Mouse (Mus musculus) liver, postnatal 0 days (tissue): ENCODE measurements around the gene Dusp12. TPM values are rescaled to one million over a fixed set of nuclear protein-coding genes. Genes with fewer than 3 reads are reported as not detected.

Experiments used
- ATAC-seq: fragments of 200-750 bp; cut with Nextera tagmentation; 2 replicates; pipeline ENCODE4 v1.8.0; 2017; ENCODE audit warnings: mild to moderate bottlenecking, moderate library complexity
- DNase-seq: peaks from one replicate; pipeline ENCODE4 v3.0.0-alpha.2; 2016
- H3K27ac ChIP-seq: fragments of 300-500 bp; sonication (generic); 2 replicates; pipeline ENCODE4 v1.5.1; 2014; ENCODE audit warnings: antibody characterized with exemption, moderate library complexity, mild to moderate bottlenecking, low read depth
- H3K27me3 ChIP-seq: fragments of 300-500 bp; sonication (generic); 2 replicates; pipeline ENCODE4 v1.6.1; 2014; ENCODE audit warnings: low read length, control low read depth, mixed read lengths; ENCODE audit not compliant: insufficient read depth
- H3K36me3 ChIP-seq: fragments of 300-500 bp; sonication (generic); replicated peaks from 2 replicates; pipeline ENCODE4 v1.6.1; 2014; ENCODE audit warnings: mild to moderate bottlenecking, control low read depth, low read length, moderate library complexity, mixed read lengths; ENCODE audit not compliant: insufficient read depth
- H3K4me1 ChIP-seq: fragments of 300-500 bp; sonication (generic); 2 replicates; pipeline ENCODE4 v1.6.1; 2014; ENCODE audit warnings: antibody characterized with exemption, mild to moderate bottlenecking, control low read depth; ENCODE audit not compliant: insufficient read depth
- H3K4me2 ChIP-seq: fragments of 300-500 bp; sonication (generic); 2 replicates; pipeline ENCODE4 v1.6.1; 2014; ENCODE audit warnings: low read depth, mild to moderate bottlenecking, low read length, moderate library complexity, mixed read lengths
- H3K4me3 ChIP-seq: fragments of 300-500 bp; sonication (generic); 2 replicates; pipeline ENCODE4 v1.5.1; 2014; ENCODE audit warnings: low read depth, low read length
- H3K9ac ChIP-seq: fragments of 300-500 bp; sonication (generic); replicated peaks from 2 replicates; pipeline ENCODE4 v1.6.1; 2014; ENCODE audit warnings: mild to moderate bottlenecking, moderate library complexity
- H3K9me3 ChIP-seq: fragments of 300-500 bp; sonication (generic); 2 replicates; pipeline ENCODE4 v1.6.1; 2016; ENCODE audit warnings: mild to moderate bottlenecking, control low read depth, low read length, mixed read lengths
- CTCF ChIP-seq: sonication (generic); IDR thresholded peaks from 2 replicates; pipeline ENCODE4 v1.5.1; 2016; ENCODE audit warnings: antibody characterized with exemption, low read depth
- EP300 ChIP-seq: IDR thresholded peaks from 2 replicates; pipeline ENCODE4 v1.6.1; 2016; ENCODE audit warnings: antibody characterized with exemption, low read depth, mild to moderate bottlenecking
- WGBS: fragments of 180-500 bp; shearing (Covaris S2); extraction: QIAGEN DNeasy Blood & Tissue Kit; methylation state at CpG from one replicate; pipeline ENCODE4 v1.1.7; 2014; ENCODE audit not compliant: insufficient replicate concordance; 5-methylcytosine and 5-hydroxymethylcytosine counted together
- polyA plus RNA-seq: library from polyadenylated mRNA; unstranded; fragments of >200 nt; fragmentation: Nextera tagmentation; extraction: Ambion mirVana; gene quantifications from 2 replicates; pipeline ENCODE4 v1.2.1, GENCODE M21; 2015

Gene Dusp12
- polyA plus RNA-seq, result 26.1 and 29.1 TPM in 2 replicates

DNA sequence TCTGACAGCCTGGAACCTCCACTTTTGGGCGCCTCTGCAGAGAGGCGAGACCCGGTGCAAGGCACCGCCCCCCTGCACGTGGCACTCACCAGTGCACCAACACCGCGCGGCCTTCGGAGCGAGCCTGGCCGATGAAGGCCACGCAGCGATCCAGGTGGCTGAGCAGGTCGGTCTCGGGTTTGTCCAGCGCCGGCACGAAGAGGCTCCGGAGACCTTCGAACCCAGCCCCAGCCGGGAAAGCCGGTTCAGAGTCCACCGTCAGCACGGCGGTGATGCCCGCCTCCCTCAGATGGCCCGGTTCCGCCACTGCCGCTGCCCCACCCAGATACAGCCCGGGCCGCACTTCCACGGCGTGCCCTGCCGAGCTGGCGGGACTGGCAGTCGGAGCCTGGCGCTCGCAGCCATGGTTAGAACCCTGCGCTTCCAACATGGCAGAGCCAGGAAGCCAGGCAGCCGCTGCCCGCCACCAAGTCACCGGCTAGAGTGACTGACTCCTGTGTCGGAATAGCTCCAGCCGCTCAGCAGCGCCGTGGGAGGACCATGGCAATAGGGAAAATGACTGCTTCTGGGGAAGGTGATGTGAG is at the start of gene Dusp12, which contains the start of gene Gm26620:
TSS of gene Dusp12 (minus strand) at position 563 of the 584 bp plus-strand sequence.
TSS of gene Gm26620 (plus strand) at position 88 of the 584 bp plus-strand sequence.
- WGBS, result 3% methylated on average over 43 of the region's 46 CpGs
- peaks cover 5% of the 10 kb centered on the region for H3K36me3 ChIP-seq

DNA sequence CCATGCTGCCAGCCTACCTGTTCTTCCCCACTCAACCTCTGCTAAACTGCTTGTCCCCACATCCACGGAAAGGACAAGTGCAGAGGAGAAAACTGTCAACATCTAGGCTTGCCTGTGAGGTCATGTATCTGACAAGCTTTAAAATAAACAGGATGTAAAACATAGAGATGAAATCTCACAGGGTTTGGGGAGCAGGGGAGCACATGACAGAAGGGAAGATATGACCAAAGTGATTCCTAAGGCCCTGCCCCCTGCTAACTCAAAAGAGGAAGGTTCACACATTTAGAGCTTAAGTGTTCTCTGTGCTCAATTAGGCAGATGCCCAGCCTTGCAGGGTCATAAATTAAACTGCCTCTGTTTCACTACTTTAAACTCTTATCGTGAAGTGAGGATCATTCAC is 49.0 kb upstream of the Dusp12 start:
- Histone ChIP-seq H3K4me2 (no peak overlapping the region), H3K27ac (peak overlapping the region; percentile 71), H3K9me3 (0 out of 2 replicates have a peak, but pooled peaks cover 3% of the 10 kb centered on the region), H3K4me3 (no peak overlapping the region), H3K27me3 (no peaks in the 10 kb centered on the region), H3K9ac (no peak overlapping the region), H3K36me3 (no peaks in the 10 kb centered on the region), H3K4me1 (no peaks in the 10 kb centered on the region)
- ATAC-seq (peak; percentile 55; the same call in 1 of the 2 replicates), DNase-seq (no peak)
- 41% methylated on average over 2 of the region's 2 CpGs for WGBS
- TF ChIP-seq CTCF (no peak), EP300 (no peak)

More for the DNA sequence above, at the start of gene Dusp12, which contains the start of gene Gm26620:
- Histone ChIP-seq H3K9ac (peak within 1 kb of the TSS; percentile 88), H3K4me3 (peak within 1 kb of the TSS; percentile 93), H3K4me1 (peaks cover 6% of the 10 kb centered on the region), H3K9me3 (no peaks in the 10 kb centered on the region), H3K27me3 (no peaks in the 10 kb centered on the region), H3K27ac (peak within 1 kb of the TSS; percentile 90), H3K4me2 (peak within 1 kb of the TSS; percentile 84)
- TF ChIP-seq EP300 (peak; percentile 40; the same call in 1 of the 2 replicates), CTCF (peak; percentile 77)
- peak; percentile 88 for DNase-seq
- ATAC-seq, result peak; percentile 90

DNA sequence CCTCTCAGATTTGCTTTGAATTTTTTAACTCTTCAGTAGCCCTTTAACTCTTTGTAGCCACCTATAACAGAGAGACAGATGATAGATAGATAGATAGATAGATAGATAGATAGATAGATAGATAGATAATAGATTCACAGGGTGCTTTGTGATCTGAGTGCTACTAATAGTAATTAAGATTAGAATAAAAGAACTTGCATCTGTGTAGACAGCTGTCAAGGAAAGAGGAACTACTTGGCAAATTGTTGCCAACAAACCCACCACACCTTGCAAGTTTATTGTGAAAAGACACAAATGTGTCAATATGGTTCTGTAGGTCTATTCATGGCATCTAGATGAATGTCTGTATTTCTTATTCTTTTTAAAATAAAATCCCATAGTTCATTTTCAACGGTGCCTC is 48.6 kb upstream of the Dusp12 start:
- DNase-seq (no peak), ATAC-seq (no peak)
- H3K4me1 ChIP-seq, result no peaks in the 10 kb centered on the region
- H3K36me3 ChIP-seq, result no peaks in the 10 kb centered on the region
- no peaks in the 10 kb centered on the region for H3K27me3 ChIP-seq
- TF ChIP-seq CTCF (no peak), EP300 (no peak)
- no peak overlapping the region for H3K4me2 ChIP-seq
- peak overlapping the region; percentile 71 for H3K27ac ChIP-seq
- H3K9ac ChIP-seq, result no peak overlapping the region
- WGBS, result 71% methylated on average over 1 of the region's 1 CpGs
- no peak overlapping the region for H3K4me3 ChIP-seq
- H3K9me3 ChIP-seq, result 0 out of 2 replicates have a peak, but pooled peaks cover 3% of the 10 kb centered on the region

DNA sequence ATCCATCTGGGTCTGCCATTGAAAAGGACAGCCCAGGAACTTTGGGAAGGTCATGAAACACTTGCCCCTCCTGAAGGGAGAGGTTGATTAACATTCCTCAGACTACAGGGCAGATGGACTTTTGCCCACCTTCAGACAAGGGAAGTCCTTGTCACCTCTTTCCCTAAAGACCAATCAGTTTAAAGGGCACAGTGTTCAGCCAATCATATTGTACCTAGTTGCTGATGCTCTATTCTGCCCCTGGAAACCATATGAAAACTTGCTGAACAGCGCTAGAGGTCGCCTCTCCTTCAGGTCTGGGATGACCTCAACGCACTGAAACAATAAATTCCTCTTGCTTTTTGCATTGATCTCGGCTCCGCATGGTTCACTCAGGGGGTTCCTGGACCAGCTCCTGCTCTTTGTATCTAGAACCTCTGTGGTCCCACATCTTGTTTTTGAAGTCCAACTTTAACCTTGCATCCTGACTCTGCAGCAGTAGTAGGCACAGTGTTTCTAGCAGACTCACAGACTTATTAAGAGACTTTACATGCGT is 48.1 kb upstream of the Dusp12 start:
- H3K27me3 ChIP-seq, result no peaks in the 10 kb centered on the region
- H3K27ac ChIP-seq, result no peak overlapping the region
- ATAC-seq, result no peak
- H3K4me2 ChIP-seq, result no peak overlapping the region
- no peak for DNase-seq
- WGBS, result 75% methylated on average over 6 of the region's 6 CpGs
- no peak overlapping the region for H3K9ac ChIP-seq
- no peaks in the 10 kb centered on the region for H3K36me3 ChIP-seq
- TF ChIP-seq CTCF (no peak), EP300 (no peak)
- H3K9me3 ChIP-seq, result 0 out of 2 replicates have a peak, but pooled peaks cover 3% of the 10 kb centered on the region
- H3K4me1 ChIP-seq, result no peaks in the 10 kb centered on the region
- H3K4me3 ChIP-seq, result no peak overlapping the region

DNA sequence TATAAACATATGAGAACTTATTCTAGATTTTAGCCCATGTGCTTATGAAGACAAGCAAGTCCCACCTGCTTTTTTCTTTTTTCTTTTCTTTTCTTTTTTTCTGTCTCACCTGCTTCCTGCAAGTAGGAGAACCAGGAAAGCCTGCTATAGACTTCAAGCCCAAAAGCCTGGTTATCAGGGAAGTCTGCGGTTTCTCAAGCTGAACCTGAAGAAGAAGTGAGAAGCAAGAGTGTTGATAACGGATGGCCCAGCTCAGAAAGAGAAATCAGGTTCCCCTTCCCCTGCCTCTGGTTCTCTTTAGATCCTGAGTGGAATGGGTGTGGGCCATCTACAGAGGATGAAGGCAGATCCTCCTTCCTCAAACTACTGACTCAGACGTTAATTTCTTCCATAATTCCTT is 46.7 kb upstream of the Dusp12 start:
- H3K27me3 ChIP-seq, result no peaks in the 10 kb centered on the region
- DNase-seq, result no peak
- no peak for ATAC-seq
- no peak overlapping the region for H3K27ac ChIP-seq
- no peak overlapping the region for H3K4me3 ChIP-seq
- no peaks in the 10 kb centered on the region for H3K36me3 ChIP-seq
- no peak overlapping the region for H3K9ac ChIP-seq
- 0 out of 2 replicates have a peak, but pooled peaks cover 3% of the 10 kb centered on the region for H3K9me3 ChIP-seq
- TF ChIP-seq CTCF (no peak), EP300 (no peak)
- H3K4me1 ChIP-seq, result no peaks in the 10 kb centered on the region
- no peak overlapping the region for H3K4me2 ChIP-seq
- WGBS, result 45% methylated on average over 3 of the region's 3 CpGs

DNA sequence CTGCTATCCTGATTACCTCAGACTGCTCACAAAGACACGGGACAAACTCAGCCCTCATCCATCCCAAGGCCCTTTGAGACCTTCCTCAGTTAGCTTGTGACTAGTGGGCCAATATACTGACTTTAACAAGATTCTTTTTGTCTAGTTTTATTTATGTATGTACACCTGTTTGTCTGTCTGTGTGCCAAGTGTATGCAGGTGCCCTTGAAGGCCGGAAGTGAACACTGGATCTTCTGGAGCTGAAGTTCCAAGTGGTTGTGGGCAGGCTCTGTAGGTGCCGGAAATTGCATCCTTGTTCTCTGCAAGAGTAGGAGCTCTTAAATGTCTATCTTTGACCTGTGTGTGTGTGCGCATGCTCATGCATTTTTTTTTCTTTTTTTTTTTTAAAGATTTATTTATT is 43.9 kb upstream of the Dusp12 start:
- TF ChIP-seq EP300, result no peak
- no peak for TF ChIP-seq CTCF
- H3K27me3 ChIP-seq, result no peaks in the 10 kb centered on the region
- H3K4me3 ChIP-seq, result no peak overlapping the region
- ATAC-seq, result no peak
- peak overlapping the region; percentile 62 for H3K27ac ChIP-seq
- H3K4me1 ChIP-seq, result peaks cover 2% of the 10 kb centered on the region; the same call in 1 of the 2 replicates
- no peak overlapping the region for H3K9ac ChIP-seq
- no peaks in the 10 kb centered on the region for H3K36me3 ChIP-seq
- 74% methylated on average over 4 of the region's 4 CpGs for WGBS
- H3K9me3 ChIP-seq, result no peaks in the 10 kb centered on the region
- no peak for DNase-seq
- H3K4me2 ChIP-seq, result no peak overlapping the region
